In genomic region chr3:68604962-68605361, GRCm38 (mm10) we compare ENCODE assay signal across 22 mouse cellular contexts.
DNase-seq lines count a peak whose midpoint lies in the region; ATAC-seq and TF ChIP-seq lines count a peak whose summit lies in the region.
"Had no signal": no experiment of that assay in that cellular context is flagged by ENCODE, and none has a peak within 500 bp of the region (broad histone marks: within the 10 kb centered on the region; RNA-seq: fewer than 3 reads in every experiment).

No protein-coding gene starts in this region.

- no peak overlapping the region for H3K9ac ChIP-seq in neural tube, embryonic 12.5 days
- no peak overlapping the region for H3K9ac ChIP-seq in midbrain, embryonic 14.5 days (replicated peaks; ENCODE audit: low read length)
- H3K9ac ChIP-seq: embryonic facial prominence, embryonic 13.5 days; lung, embryonic 14.5 days had no signal

- no peak for TF ChIP-seq POLR2A in cerebellum, adult 2 months (IDR thresholded peaks at IDR 0.05; ENCODE audit: borderline replicate concordance, insufficient read depth, low read length)

- H3K36me3 ChIP-seq in neural tube, embryonic 12.5 days = peaks cover 3% of the 10 kb centered on the region; the same call in 1 of the 2 replicates
- 0 out of 2 replicates have a peak, but pooled peaks cover 7% of the 10 kb centered on the region for H3K36me3 ChIP-seq in midbrain, embryonic 14.5 days (ENCODE audit: control insufficient read depth, insufficient read depth, low read length)
- H3K36me3 ChIP-seq: embryonic facial prominence, embryonic 13.5 days had no signal

- H3K27ac ChIP-seq in cerebellum, adult 2 months (ENCODE audit: insufficient read depth, low read length) = peak overlapping the region; percentile 36; the same call in 1 of the 2 replicates
- H3K27ac ChIP-seq in neural tube, embryonic 12.5 days = no peak overlapping the region
- peak overlapping the region; percentile 42; the same call in 1 of the 2 replicates for H3K27ac ChIP-seq in midbrain, embryonic 14.5 days (replicated peaks; ENCODE audit: low read depth, low read length)
- H3K27ac ChIP-seq: embryonic facial prominence, embryonic 13.5 days; macrophage had no signal

- peak; percentile 61 for ATAC-seq in neural tube, embryonic 12.5 days (ENCODE audit: low FRiP score, low read depth)
- peak; percentile 65 for ATAC-seq in midbrain, embryonic 14.5 days (ENCODE audit: low FRiP score, low TSS enrichment)

- 32% methylated on average over 10 of the region's 10 CpGs for whole genome bisulfite sequencing in cerebellum, adult 2 months
- WGBS in neural tube, embryonic 12.5 days = 65% methylated on average over 10 of the region's 10 CpGs
- 45% methylated on average over 10 of the region's 10 CpGs for WGBS in midbrain, embryonic 14.5 days

- no peak overlapping the region for H3K4me2 ChIP-seq in neural tube, embryonic 12.5 days (replicated peaks)
- H3K4me2 ChIP-seq in midbrain, embryonic 14.5 days (ENCODE audit: low read length) = peak overlapping the region; percentile 13; the same call in 1 of the 2 replicates
- H3K4me2 ChIP-seq: embryonic facial prominence, embryonic 13.5 days; heart, embryonic 11.5 days; liver, embryonic 11.5 days; lung, embryonic 14.5 days had no signal

- H3K27me3 ChIP-seq in cerebellum, adult 2 months (ENCODE audit: control insufficient read depth, insufficient read depth, low read length) = no peaks in the 10 kb centered on the region
- no peaks in the 10 kb centered on the region for H3K27me3 ChIP-seq in neural tube, embryonic 12.5 days (replicated peaks)
- H3K27me3 ChIP-seq in midbrain, embryonic 14.5 days (ENCODE audit: control insufficient read depth, insufficient read depth, low read length) = no peaks in the 10 kb centered on the region
- H3K27me3 ChIP-seq: CH12.LX; embryonic facial prominence, embryonic 13.5 days had no signal

- no peaks in the 10 kb centered on the region for H3K9me3 ChIP-seq in neural tube, embryonic 12.5 days
- no peaks in the 10 kb centered on the region for H3K9me3 ChIP-seq in midbrain, embryonic 14.5 days (ENCODE audit: control insufficient read depth, low read length)
- H3K9me3 ChIP-seq: embryonic facial prominence, embryonic 13.5 days had no signal

- TF ChIP-seq CTCF in cerebellum, adult 2 months (IDR thresholded peaks at IDR 0.05; ENCODE audit: borderline replicate concordance, insufficient read depth, low read depth, low read length) = no peak

- H3K4me3 ChIP-seq in cerebellum, adult 2 months (replicated peaks; ENCODE audit: insufficient read depth, low read depth, low read length) = no peak overlapping the region
- H3K4me3 ChIP-seq in neural tube, embryonic 12.5 days = no peak overlapping the region
- H3K4me3 ChIP-seq in midbrain, embryonic 14.5 days (replicated peaks; ENCODE audit: low read depth, low read length) = no peak overlapping the region
- H3K4me3 ChIP-seq: embryonic facial prominence, embryonic 13.5 days had no signal

- H3K4me1 ChIP-seq in cerebellum, adult 2 months (ENCODE audit: control insufficient read depth, insufficient read depth, low read length) = peaks cover 45% of the 10 kb centered on the region
- H3K4me1 ChIP-seq in neural tube, embryonic 12.5 days = no peaks in the 10 kb centered on the region; the same call in 1 of the 2 replicates
- peaks cover 16% of the 10 kb centered on the region for H3K4me1 ChIP-seq in midbrain, embryonic 14.5 days (ENCODE audit: control insufficient read depth, insufficient read depth, low read length)
- H3K4me1 ChIP-seq: embryonic facial prominence, embryonic 13.5 days had no signal

- peak in 1 of 2 experiments; percentile 60 for DNase-seq in cerebellum, adult 2 months
- no peak for DNase-seq in cerebellum, postnatal 36 days
- DNase-seq in neural tube, embryonic 10.5 days (ENCODE audit: extremely low spot score, low spot score) = no peak
- peak; percentile 66 for DNase-seq in midbrain, embryonic 14.5 days
- no peak for DNase-seq in frontal cortex, adult 2 months (ENCODE audit: extremely low spot score in 1 of 2, low spot score in 1 of 2)
- DNase-seq in spleen, postnatal 14 days (ENCODE audit: low spot score in 2 of 2) = no peak
- DNase-seq in ovary, postnatal 10 days (ENCODE audit: low spot score) = no peak
- DNase-seq: adrenal gland, postnatal 36 days; cerebellum, adult 11 months; gastrocnemius, postnatal 36 days; heart, postnatal 36 days; kidney, adult 11 months; kidney, postnatal 25 days; left cerebral cortex, postnatal 4 days; lung, embryonic 14.5 days; thymus, adult 2 months had no signal
